Mouse (Mus musculus) forebrain, embryonic 14.5 days (tissue): Measurements from ENCODE around the gene Uncx. TPM values are rescaled to one million over a fixed set of nuclear protein-coding genes. Genes with fewer than 3 reads are reported as not detected.
A peak's percentile ranks its signal among the peaks of the same experiment; 100 is the strongest.

Experiments used
- ATAC-seq: fragments of 200-750 bp; cut with Nextera tagmentation; 2 replicates; pipeline ENCODE4 v1.8.0; 2017; ENCODE audit warnings: mild to moderate bottlenecking, moderate library complexity
- DNase-seq: peaks from one replicate; pipeline ENCODE4 v3.0.0-alpha.2; 2015; ENCODE audit warnings: low spot score
- H3K27ac ChIP-seq: fragments of 300-500 bp; sonication (generic); 2 replicates; pipeline ENCODE4 v1.5.1; 2014; ENCODE audit warnings: low read depth, mild to moderate bottlenecking, control low read depth, low read length, moderate library complexity
- H3K27me3 ChIP-seq: fragments of 300-500 bp; sonication (generic); replicated peaks from 2 replicates; pipeline ENCODE4 v1.6.1; 2014; ENCODE audit warnings: low read length, control low read depth, mixed read lengths; ENCODE audit not compliant: control insufficient read depth, insufficient read depth
- H3K36me3 ChIP-seq: fragments of 300-500 bp; sonication (generic); 2 replicates; pipeline ENCODE4 v1.6.1; 2014; ENCODE audit warnings: low read length, control low read depth; ENCODE audit not compliant: control insufficient read depth, insufficient read depth
- H3K4me1 ChIP-seq: fragments of 300-500 bp; sonication (generic); 2 replicates; pipeline ENCODE4 v1.6.1; 2014; ENCODE audit warnings: antibody characterized with exemption, low read length, control low read depth; ENCODE audit not compliant: control insufficient read depth, insufficient read depth
- H3K4me2 ChIP-seq: fragments of 300-500 bp; sonication (generic); 2 replicates; pipeline ENCODE4 v1.6.1; 2014; ENCODE audit warnings: mild to moderate bottlenecking, control low read depth, low read length
- H3K4me3 ChIP-seq: fragments of 300-500 bp; sonication (generic); 2 replicates; pipeline ENCODE4 v1.5.1; 2014; ENCODE audit warnings: low read depth, low read length, control low read depth
- H3K9ac ChIP-seq: fragments of 300-500 bp; sonication (generic); 2 replicates; pipeline ENCODE4 v1.6.1; 2014; ENCODE audit warnings: mild to moderate bottlenecking, low read length, control low read depth, moderate library complexity
- H3K9me3 ChIP-seq: fragments of 300-500 bp; sonication (generic); replicated peaks from 2 replicates; pipeline ENCODE4 v1.6.1; 2016; ENCODE audit warnings: low read length, control low read depth, mixed read lengths; ENCODE audit not compliant: control insufficient read depth
- WGBS: fragments of 180-500 bp; shearing (Covaris S2); extraction: QIAGEN DNeasy Blood & Tissue Kit; methylation state at CpG from one replicate; pipeline ENCODE4 v1.1.7; 2014; 5-methylcytosine and 5-hydroxymethylcytosine counted together
- polyA plus RNA-seq: library from polyadenylated mRNA; unstranded; fragments of >200 nt; fragmentation: Nextera tagmentation; extraction: Ambion mirVana; gene quantifications from 2 replicates; pipeline ENCODE4 v1.2.1, GENCODE M21; 2014

Uncx gene
- polyA plus RNA-seq, 1 experiment from 2014 or later, result 2.3 TPM

DNA sequence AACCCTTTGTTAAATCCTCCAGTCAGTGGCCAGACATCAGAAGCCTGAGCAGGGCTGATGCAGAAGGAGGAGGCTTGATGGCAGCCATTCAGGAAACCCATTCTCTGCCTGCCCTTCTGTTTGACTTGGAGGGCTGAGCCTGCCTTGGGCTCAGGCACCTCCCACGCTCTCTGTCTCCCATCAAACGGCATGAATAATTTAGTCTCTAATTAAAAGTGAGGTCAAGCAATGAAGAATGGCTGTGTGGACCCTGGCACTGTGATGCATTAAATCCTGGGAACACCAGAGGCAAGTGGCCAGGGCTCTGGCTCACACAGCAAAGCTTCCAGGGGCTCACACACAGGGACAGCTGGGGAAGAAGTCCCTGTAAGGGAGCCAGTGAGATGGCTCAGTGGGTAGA, 24.8 kb downstream of the Uncx start:
- H3K27ac ChIP-seq, result no peak overlapping the region
- DNase-seq, result no peak
- H3K27me3 ChIP-seq, result peaks cover 27% of the 10 kb centered on the region
- no peak overlapping the region for H3K4me2 ChIP-seq
- no peak overlapping the region for H3K4me3 ChIP-seq
- H3K4me1 ChIP-seq, result no peaks in the 10 kb centered on the region
- ATAC-seq, result peak; percentile 74
- no peak overlapping the region for H3K9ac ChIP-seq
- no peaks in the 10 kb centered on the region for H3K9me3 ChIP-seq
- H3K36me3 ChIP-seq, result no peaks in the 10 kb centered on the region
- 29% methylated on average over 2 of the region's 2 CpGs for WGBS

DNA sequence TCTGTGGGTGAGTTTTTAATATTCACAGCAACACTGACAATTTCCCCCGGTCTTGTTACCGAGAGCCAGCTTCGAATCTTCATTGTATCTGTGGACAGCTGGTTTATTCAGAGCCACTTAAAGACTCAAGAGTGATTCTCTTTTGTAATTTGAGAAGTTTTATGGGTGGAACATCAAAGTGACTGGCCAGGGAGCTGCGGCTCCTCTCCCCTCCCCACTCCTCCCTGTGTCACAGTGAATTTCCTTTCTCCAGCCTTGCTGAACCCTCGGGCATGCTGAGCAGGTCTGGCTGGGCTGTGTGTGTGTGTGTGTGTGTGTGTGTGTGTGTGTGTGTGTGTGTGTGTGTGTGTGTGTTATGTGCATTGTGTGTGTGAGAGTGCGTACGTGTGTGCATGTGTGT, 29.2 kb downstream of the Uncx start:
- Histone ChIP-seq H3K4me3 (no peak overlapping the region), H3K27ac (no peak overlapping the region), H3K4me1 (no peaks in the 10 kb centered on the region), H3K27me3 (0 out of 2 replicates have a peak, but pooled peaks cover 8% of the 10 kb centered on the region), H3K9me3 (0 out of 2 replicates have a peak, but pooled peaks cover 3% of the 10 kb centered on the region), H3K9ac (no peak overlapping the region), H3K36me3 (no peaks in the 10 kb centered on the region), H3K4me2 (no peak overlapping the region)
- WGBS, result 25% methylated on average over 7 of the region's 7 CpGs
- no peak for ATAC-seq
- DNase-seq, result no peak

DNA sequence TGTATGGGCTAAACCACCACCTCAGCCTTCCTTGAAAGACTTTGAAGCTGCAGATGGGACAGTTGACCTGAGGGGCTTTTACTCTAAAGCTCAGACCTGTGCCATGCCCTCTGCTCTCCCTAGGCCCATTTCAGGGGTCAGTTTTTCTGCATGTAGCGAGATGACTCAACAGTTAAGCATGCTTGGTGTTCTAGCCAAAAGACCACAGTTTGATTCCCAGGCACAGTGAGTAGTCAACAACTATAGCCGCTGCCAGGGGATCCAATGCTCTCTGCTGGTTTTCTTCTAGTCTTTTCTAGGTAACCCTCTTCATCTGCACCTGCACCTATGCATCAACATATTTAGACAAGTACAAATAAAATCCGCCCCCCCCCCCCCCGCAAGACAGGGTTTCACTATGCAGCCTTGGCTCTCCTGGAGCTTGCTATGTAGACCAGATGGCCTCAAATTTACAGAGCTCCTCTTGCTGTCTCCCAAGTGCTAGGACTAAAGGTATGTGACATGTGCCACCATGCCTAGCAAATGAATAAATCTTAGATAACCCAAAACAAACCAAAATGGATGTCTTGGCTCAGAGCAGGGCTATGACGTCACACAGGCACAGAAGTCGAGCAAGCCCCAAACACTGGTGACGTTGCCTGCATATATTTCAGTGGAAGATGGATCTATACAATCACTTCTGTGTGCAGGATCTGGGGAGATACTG, 30.5 kb downstream of the Uncx start:
- DNase-seq (no peak), ATAC-seq (no peak)
- Histone ChIP-seq H3K4me1 (no peaks in the 10 kb centered on the region), H3K9me3 (0 out of 2 replicates have a peak, but pooled peaks cover 3% of the 10 kb centered on the region), H3K9ac (no peak overlapping the region), H3K4me3 (no peak overlapping the region), H3K4me2 (no peak overlapping the region), H3K27me3 (0 out of 2 replicates have a peak, but pooled peaks cover 8% of the 10 kb centered on the region), H3K36me3 (no peaks in the 10 kb centered on the region), H3K27ac (no peak overlapping the region)
- 74% methylated on average over 7 of the region's 7 CpGs for WGBS

DNA sequence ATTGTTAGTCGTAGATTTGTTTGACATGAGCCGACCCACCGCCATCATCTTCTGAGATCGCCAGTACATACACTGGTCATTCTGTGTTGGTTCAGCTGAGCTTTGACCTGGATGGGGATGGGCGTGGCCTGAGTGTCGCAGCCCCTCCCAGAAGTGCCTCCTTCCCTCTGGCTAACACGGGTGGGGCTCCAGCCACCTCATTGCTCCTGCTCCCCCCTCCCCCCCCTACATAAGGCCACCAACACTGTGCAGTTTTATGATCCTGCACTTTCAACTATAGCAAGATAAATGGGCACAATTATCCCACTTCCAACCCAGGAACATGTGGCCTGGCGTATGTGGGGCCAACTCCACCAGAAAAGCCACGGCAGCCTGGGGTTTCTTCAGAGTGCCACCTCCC, 31.8 kb downstream of the Uncx start:
- 81% methylated on average over 9 of the region's 9 CpGs for WGBS
- H3K36me3 ChIP-seq, result no peaks in the 10 kb centered on the region
- no peak overlapping the region for H3K27ac ChIP-seq
- H3K4me2 ChIP-seq, result no peak overlapping the region
- no peak for ATAC-seq
- no peaks in the 10 kb centered on the region for H3K4me1 ChIP-seq
- H3K27me3 ChIP-seq, result peaks cover 8% of the 10 kb centered on the region; the same call in 1 of the 2 replicates
- no peak overlapping the region for H3K9ac ChIP-seq
- DNase-seq, result no peak
- H3K9me3 ChIP-seq, result 0 out of 2 replicates have a peak, but pooled peaks cover 3% of the 10 kb centered on the region
- H3K4me3 ChIP-seq, result no peak overlapping the region

DNA sequence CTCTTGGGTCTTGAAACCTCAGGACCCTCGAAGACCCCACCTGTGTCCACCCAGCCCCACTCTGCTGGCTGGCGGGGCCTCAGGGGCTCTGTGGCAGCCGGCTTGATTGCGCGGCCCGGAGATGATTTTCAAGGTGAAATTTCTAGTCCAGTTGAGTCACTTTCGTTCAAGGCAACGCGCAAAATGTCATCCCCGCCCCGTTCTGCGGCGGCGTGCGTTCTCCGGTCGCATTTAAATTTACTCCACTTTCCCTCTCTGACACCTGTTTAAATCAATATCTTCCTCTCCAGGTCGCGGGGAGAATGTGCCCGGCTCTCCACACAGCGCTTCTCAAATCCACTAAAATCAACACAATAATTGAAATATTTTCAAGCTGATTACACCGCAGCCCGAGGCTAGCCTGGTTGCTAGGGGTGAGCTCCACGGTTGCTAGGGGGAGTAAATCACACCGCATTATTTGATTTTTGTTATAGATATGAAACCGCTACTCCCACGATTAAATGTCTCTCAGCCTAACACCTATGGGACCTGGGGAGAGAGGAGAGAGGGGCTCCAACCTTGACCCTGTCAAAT, 37.0 kb downstream of the Uncx start:
- H3K4me2 ChIP-seq, result no peak overlapping the region
- ATAC-seq, result no peak
- H3K27me3 ChIP-seq, result peaks cover 49% of the 10 kb centered on the region
- WGBS, result 38% methylated on average over 27 of the region's 27 CpGs
- no peak overlapping the region for H3K9ac ChIP-seq
- H3K9me3 ChIP-seq, result 0 out of 2 replicates have a peak, but pooled peaks cover 3% of the 10 kb centered on the region
- DNase-seq, result no peak
- no peak overlapping the region for H3K4me3 ChIP-seq
- H3K36me3 ChIP-seq, result no peaks in the 10 kb centered on the region
- peaks cover 14% of the 10 kb centered on the region for H3K4me1 ChIP-seq
- no peak overlapping the region for H3K27ac ChIP-seq

DNA sequence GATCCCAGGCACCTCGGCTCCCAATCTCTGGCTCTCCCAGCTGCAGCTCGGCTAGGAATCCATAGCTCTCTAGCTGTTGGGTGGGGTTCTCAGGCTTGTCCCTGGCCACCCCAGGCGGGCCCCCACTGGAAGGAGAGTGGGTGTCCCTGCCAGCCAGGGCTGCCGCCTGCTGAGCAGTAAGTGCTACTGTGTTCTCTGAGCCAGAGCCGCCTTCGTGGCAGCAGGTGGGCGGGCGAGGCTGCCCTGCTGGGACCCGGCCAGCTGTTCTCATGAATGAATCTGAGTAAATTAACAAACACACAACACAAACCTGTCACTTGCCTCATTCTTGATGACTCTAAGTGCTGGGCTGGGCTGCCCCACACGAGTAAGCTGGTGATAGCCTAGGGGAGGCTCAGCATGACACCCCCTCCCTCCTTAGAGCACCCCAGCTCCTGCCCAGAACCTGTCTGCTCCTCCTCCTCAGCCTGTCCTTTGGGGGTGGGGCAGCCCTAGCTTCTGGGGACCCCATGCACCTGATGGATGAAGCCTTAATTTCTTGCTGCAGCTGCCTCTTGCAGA, 38.1 kb downstream of the Uncx start:
- Histone ChIP-seq H3K27ac (no peak overlapping the region), H3K27me3 (peaks cover 59% of the 10 kb centered on the region)
- WGBS, result 3% methylated on average over 10 of the region's 10 CpGs

DNA sequence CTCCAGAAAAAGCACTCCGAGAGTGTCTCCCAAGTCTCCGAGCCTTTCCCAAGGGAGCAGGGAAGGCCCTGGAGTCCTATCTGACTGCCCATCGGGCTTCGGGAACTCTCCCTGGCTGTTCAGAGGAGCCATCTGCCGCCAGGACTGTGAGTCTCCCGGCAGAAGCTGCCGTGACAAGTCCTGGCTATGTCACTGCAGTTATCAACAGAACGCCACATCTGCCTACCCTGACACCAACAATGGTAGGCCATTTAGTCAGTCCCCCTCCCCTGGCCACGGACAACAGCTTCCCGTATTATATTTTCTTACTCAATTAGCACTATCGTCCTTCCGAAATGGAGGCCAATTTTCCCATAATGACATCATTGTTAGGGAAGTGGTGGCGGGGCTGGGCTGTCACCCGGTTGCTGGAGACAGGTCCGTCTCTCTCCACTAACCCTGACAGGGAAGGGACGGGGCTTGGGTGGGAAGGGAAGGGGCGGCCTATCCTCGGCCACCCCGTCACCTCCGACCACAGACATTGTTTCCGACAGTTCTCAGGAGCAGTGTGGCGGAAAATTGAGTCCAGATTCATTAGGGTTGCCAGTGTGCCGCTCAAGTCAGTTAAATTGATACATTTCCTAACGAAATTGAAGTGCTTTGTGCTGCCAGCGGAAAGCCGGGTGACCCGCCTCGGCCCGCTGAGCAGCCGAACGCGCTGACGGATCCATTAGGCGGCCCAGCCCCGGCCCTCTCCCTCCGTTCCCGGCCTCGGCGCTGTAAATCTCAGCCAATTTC, 41.9 kb downstream of the Uncx start:
- H3K27ac ChIP-seq, result 0 out of 2 replicates have a peak overlapping the region, but pooled peaks have one; percentile 3
- H3K36me3 ChIP-seq, result no peaks in the 10 kb centered on the region
- peaks cover 14% of the 10 kb centered on the region for H3K4me1 ChIP-seq
- 2% methylated on average over 39 of the region's 39 CpGs for WGBS
- 0 out of 2 replicates have a peak, but pooled peaks cover 2% of the 10 kb centered on the region for H3K9me3 ChIP-seq
- peak overlapping the region; percentile 40 for H3K4me2 ChIP-seq
- DNase-seq (peak; percentile 65), ATAC-seq (peak; percentile 62)
- H3K9ac ChIP-seq, result peak overlapping the region; percentile 25; the same call in 1 of the 2 replicates
- H3K4me3 ChIP-seq, result peak overlapping the region; percentile 11; the same call in 1 of the 2 replicates
- peaks cover 58% of the 10 kb centered on the region for H3K27me3 ChIP-seq

More for the DNA sequence above, 38.1 kb downstream of the Uncx start:
- Histone ChIP-seq H3K4me3 (no peak overlapping the region), H3K4me2 (no peak overlapping the region), H3K36me3 (no peaks in the 10 kb centered on the region), H3K9me3 (0 out of 2 replicates have a peak, but pooled peaks cover 3% of the 10 kb centered on the region), H3K9ac (no peak overlapping the region), H3K4me1 (peaks cover 14% of the 10 kb centered on the region)
- peak; percentile 82 for ATAC-seq
- peak; percentile 80 for DNase-seq

DNA sequence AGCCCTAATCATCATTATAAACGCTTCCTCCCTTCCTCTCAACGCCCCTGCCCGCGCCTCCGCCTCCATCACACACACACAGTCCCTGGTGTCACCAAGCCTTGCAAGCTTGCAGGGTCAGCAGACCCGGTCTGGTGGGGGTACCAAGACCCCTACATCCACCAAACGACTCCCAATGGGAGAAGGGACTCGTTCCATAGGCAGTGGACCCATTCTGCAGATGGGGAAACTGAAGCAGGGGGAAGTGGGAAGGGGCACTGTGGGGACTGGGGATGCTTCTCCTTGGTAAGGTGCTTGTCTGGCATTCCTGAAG, 42.4 kb downstream of the Uncx start:
- H3K4me2 ChIP-seq, result peak overlapping the region; percentile 40
- peaks cover 14% of the 10 kb centered on the region for H3K4me1 ChIP-seq
- H3K27me3 ChIP-seq, result peaks cover 54% of the 10 kb centered on the region
- DNase-seq, result no peak
- no peaks in the 10 kb centered on the region for H3K36me3 ChIP-seq
- 0 out of 2 replicates have a peak, but pooled peaks cover 2% of the 10 kb centered on the region for H3K9me3 ChIP-seq
- H3K9ac ChIP-seq, result no peak overlapping the region; the same call in 1 of the 2 replicates
- WGBS, result 7% methylated on average over 8 of the region's 8 CpGs
- 0 out of 2 replicates have a peak overlapping the region, but pooled peaks have one; percentile 3 for H3K27ac ChIP-seq
- H3K4me3 ChIP-seq, result 0 out of 2 replicates have a peak overlapping the region, but pooled peaks have one; percentile 11
- ATAC-seq, result no peak
